Mouse (Mus musculus) heart, postnatal 0 days (tissue): ENCODE measurements around the gene Ccdc62. TPM values are rescaled to one million over a fixed set of nuclear protein-coding genes. Genes with fewer than 3 reads are reported as not detected.

Experiments
- ATAC-seq: fragments of 200-750 bp; cut with Nextera tagmentation; 2 replicates; pipeline ENCODE4 v1.8.0; 2017; ENCODE audit warnings: low read depth, moderate number of reproducible peaks, moderate library complexity; ENCODE audit not compliant: insufficient read depth
- DNase-seq: peaks from one replicate; pipeline ENCODE4 v3.0.0-alpha.2; 2016; ENCODE audit warnings: low spot score
- H3K27ac ChIP-seq: fragments of 300-500 bp; sonication (generic); 2 replicates; pipeline ENCODE4 v1.5.1; 2014; ENCODE audit warnings: low read depth, mild to moderate bottlenecking
- H3K27me3 ChIP-seq: fragments of 300-500 bp; sonication (generic); 2 replicates; pipeline ENCODE4 v1.6.1; 2014; ENCODE audit warnings: low read length, mixed read lengths; ENCODE audit not compliant: control insufficient read depth, insufficient read depth
- H3K36me3 ChIP-seq: fragments of 300-500 bp; sonication (generic); replicated peaks from 2 replicates; pipeline ENCODE4 v1.6.1; 2014; ENCODE audit warnings: low read length, mixed read lengths; ENCODE audit not compliant: control insufficient read depth, insufficient read depth
- H3K4me1 ChIP-seq: fragments of 300-500 bp; sonication (generic); 2 replicates; pipeline ENCODE4 v1.6.1; 2014; ENCODE audit warnings: antibody characterized with exemption; ENCODE audit not compliant: control insufficient read depth, insufficient read depth
- H3K4me2 ChIP-seq: fragments of 300-500 bp; sonication (generic); 2 replicates; pipeline ENCODE4 v1.6.1; 2014; ENCODE audit warnings: low read depth, mild to moderate bottlenecking, low read length, moderate library complexity
- H3K4me3 ChIP-seq: fragments of 300-500 bp; sonication (generic); 2 replicates; pipeline ENCODE4 v1.5.1; 2014; ENCODE audit warnings: low read depth, low read length
- H3K9ac ChIP-seq: fragments of 300-500 bp; sonication (generic); replicated peaks from 2 replicates; pipeline ENCODE4 v1.6.1; 2014; ENCODE audit warnings: low read depth, low read length, mixed read lengths
- H3K9me3 ChIP-seq: fragments of 300-500 bp; sonication (generic); replicated peaks from 2 replicates; pipeline ENCODE4 v1.6.1; 2016; ENCODE audit warnings: low read length; ENCODE audit not compliant: control insufficient read depth
- CTCF ChIP-seq: IDR thresholded peaks from 2 replicates; pipeline ENCODE4 v1.5.1; 2016; ENCODE audit warnings: antibody characterized with exemption, control low read depth, low read depth
- EP300 ChIP-seq: IDR thresholded peaks from 2 replicates; pipeline ENCODE4 v1.6.1; 2016; ENCODE audit warnings: antibody characterized with exemption, low read depth
- WGBS: fragments of 180-500 bp; shearing (Covaris S2); extraction: QIAGEN DNeasy Blood & Tissue Kit; methylation state at CpG from one replicate; pipeline ENCODE4 v1.1.7; 2014; 5-methylcytosine and 5-hydroxymethylcytosine counted together
- microRNA-seq: library from miRNA; unstranded; fragments of <30 nt; microRNA quantifications from one replicate; pipeline ENCODE4, GENCODE M21; 2016
- polyA plus RNA-seq: library from polyadenylated mRNA; unstranded; fragments of >200 nt; fragmentation: Nextera tagmentation; extraction: Ambion mirVana; gene quantifications from 2 replicates; pipeline ENCODE4 v1.2.1, GENCODE M21; 2015
- total RNA-seq: library from RNA; depleted of rRNA; stranded (reverse); fragments of >200 nt; gene quantifications from 2 replicates; pipeline ENCODE4 v1.2.3, GENCODE M21; 2014; ENCODE audit warnings: low replicate concordance; rRNA removed

Gene Ccdc62
- total and polyA plus RNA-seq, 2 experiments from 2014 or later: 5.8 to 11.5 TPM

DNA sequence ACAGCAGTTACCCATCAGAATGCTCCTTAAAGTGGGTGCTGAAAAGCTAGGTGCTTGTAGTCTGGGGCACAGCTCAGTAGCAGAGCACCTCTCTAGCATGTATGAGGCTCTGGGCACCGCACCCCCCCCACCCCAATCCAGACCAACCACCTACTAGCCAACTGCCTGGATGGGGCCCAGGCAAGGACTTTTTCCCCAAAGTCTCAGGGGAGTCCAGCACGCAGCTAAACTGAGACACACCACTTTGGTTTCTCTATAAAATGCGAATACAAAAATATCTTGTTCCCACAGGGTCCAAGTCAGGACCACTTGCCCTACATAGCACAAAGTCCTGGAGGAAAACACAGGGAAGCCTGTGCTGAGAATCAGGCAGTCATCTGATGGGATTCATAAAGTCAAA is 83.7 kb downstream of the Ccdc62 start:
- peak overlapping the region; percentile 30; the same call in 1 of the 2 replicates for H3K4me3 ChIP-seq
- H3K9ac ChIP-seq: peak overlapping the region; percentile 42
- H3K9me3 ChIP-seq: no peaks in the 10 kb centered on the region
- no peak for DNase-seq
- H3K4me1 ChIP-seq: peaks cover 91% of the 10 kb centered on the region
- H3K27me3 ChIP-seq: no peaks in the 10 kb centered on the region
- ATAC-seq: no peak
- TF ChIP-seq EP300 (no peak), CTCF (no peak)
- peaks cover under 1% of the 10 kb centered on the region; the same call in 1 of the 2 replicates for H3K36me3 ChIP-seq
- 36% methylated on average over 3 of the region's 3 CpGs for WGBS
- H3K4me2 ChIP-seq: peak overlapping the region; percentile 58
- H3K27ac ChIP-seq: peak overlapping the region; percentile 92

DNA sequence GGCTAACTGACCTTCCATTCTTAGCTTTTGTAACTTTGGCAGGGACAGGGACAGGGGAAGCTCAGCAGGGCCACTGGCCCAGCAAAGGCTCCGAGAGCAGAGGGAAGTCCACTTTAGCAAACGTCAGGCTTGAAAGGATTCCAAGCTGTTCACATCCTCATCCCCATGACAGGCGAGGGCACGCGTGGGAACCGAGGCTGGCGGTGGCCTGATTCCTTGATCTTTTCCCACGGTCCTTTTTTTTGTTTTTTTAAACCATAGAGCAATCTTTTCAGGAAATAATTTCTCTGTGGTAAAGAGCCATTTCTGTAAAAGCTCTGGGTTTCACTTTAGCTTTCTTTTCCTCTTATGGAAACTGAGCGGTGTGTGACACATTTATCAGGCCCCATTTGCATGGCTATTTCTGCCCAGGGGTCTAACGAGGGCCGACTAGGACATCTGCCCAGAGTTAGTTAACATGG is 84.3 kb downstream of the Ccdc62 start:
- Histone ChIP-seq H3K9me3 (no peaks in the 10 kb centered on the region), H3K4me2 (peak overlapping the region; percentile 58), H3K9ac (peak overlapping the region; percentile 42; the same call in 1 of the 2 replicates), H3K4me3 (peak overlapping the region; percentile 30), H3K36me3 (no peaks in the 10 kb centered on the region), H3K27ac (peak overlapping the region; percentile 92), H3K4me1 (peaks cover 95% of the 10 kb centered on the region), H3K27me3 (no peaks in the 10 kb centered on the region)
- 4% methylated on average over 11 of the region's 11 CpGs for WGBS
- no peak for ATAC-seq
- TF ChIP-seq CTCF: no peak
- no peak for TF ChIP-seq EP300
- peak; percentile 60 for DNase-seq

DNA sequence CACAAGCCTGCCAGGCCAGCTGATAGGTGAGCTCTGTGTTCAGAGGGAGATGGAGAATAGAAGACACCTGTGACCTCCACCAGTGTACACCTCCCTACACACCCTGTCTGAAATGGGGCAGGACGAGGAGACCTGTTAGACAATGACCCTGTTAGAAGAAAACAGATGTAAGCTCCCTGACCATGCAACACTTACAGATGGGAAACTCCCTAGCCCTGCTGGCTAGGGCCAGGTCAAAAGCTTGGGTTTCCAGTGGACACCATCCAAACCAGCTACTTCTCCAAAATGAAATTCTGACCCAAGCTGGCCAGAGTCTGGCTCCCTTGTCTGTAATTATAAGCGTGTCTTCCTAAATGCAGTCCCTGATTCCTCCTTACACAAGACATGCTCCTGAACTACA is 85.2 kb downstream of the Ccdc62 start:
- no peak for ATAC-seq
- Histone ChIP-seq H3K4me3 (no peak overlapping the region), H3K9me3 (no peaks in the 10 kb centered on the region), H3K27me3 (no peaks in the 10 kb centered on the region), H3K9ac (no peak overlapping the region), H3K4me1 (peaks cover 93% of the 10 kb centered on the region), H3K4me2 (no peak overlapping the region), H3K36me3 (no peaks in the 10 kb centered on the region), H3K27ac (peak overlapping the region; percentile 71)
- TF ChIP-seq EP300: no peak
- no peak for TF ChIP-seq CTCF
- no peak for DNase-seq
- WGBS: 61% methylated on average over 2 of the region's 2 CpGs

- Histone ChIP-seq H3K4me3 (no peak overlapping the region), H3K4me1 (peaks cover 87% of the 10 kb centered on the region), H3K4me2 (no peak overlapping the region), H3K27ac (peak overlapping the region; percentile 71), H3K9ac (no peak overlapping the region), H3K36me3 (no peaks in the 10 kb centered on the region), H3K9me3 (no peaks in the 10 kb centered on the region), H3K27me3 (no peaks in the 10 kb centered on the region)
- DNase-seq (no peak), ATAC-seq (no peak; the same call in 1 of the 2 replicates)
- WGBS: 51% methylated on average over 7 of the region's 7 CpGs
- TF ChIP-seq CTCF (no peak), EP300 (no peak)
These were observed 85.9 kb downstream of the Ccdc62 start for GRCm38 (mm10) chr5:124016291-124016821.

- peaks cover 75% of the 10 kb centered on the region for H3K4me1 ChIP-seq
- no peak overlapping the region for H3K4me3 ChIP-seq
- no peaks in the 10 kb centered on the region for H3K27me3 ChIP-seq
- H3K9ac ChIP-seq: 0 out of 2 replicates have a peak overlapping the region, but pooled peaks have one; percentile 22
- H3K9me3 ChIP-seq: no peaks in the 10 kb centered on the region
- WGBS: 28% methylated on average over 9 of the region's 9 CpGs
- no peak for ATAC-seq
- H3K4me2 ChIP-seq: 0 out of 2 replicates have a peak overlapping the region, but pooled peaks have one; percentile 14
- H3K36me3 ChIP-seq: no peaks in the 10 kb centered on the region
- TF ChIP-seq EP300 (no peak), CTCF (no peak)
- DNase-seq: no peak
- peak overlapping the region; percentile 44 for H3K27ac ChIP-seq
These were observed 87.5 kb downstream of the Ccdc62 start for GRCm38 (mm10) chr5:124017941-124018340.

GRCm38 (mm10) chr5:124018651-124019050 is 88.2 kb downstream of the Ccdc62 start:
- no peak overlapping the region for H3K27ac ChIP-seq
- H3K4me2 ChIP-seq: no peak overlapping the region
- no peak for ATAC-seq
- H3K27me3 ChIP-seq: no peaks in the 10 kb centered on the region
- no peaks in the 10 kb centered on the region for H3K9me3 ChIP-seq
- 76% methylated on average over 9 of the region's 9 CpGs for WGBS
- DNase-seq: no peak
- peaks cover 68% of the 10 kb centered on the region for H3K4me1 ChIP-seq
- H3K9ac ChIP-seq: no peak overlapping the region
- TF ChIP-seq CTCF: no peak
- TF ChIP-seq EP300: no peak
- no peak overlapping the region for H3K4me3 ChIP-seq
- no peaks in the 10 kb centered on the region for H3K36me3 ChIP-seq

Small RNAs within 50 kb of the gene (microRNA-seq; reads per million reads assigned to microRNA genes)
- gene Mir7032: 1.2 reads per million

Other genes starting within 250 kb of the Ccdc62 start
- 65.2 and 70.0 TPM in 2 replicates for gene Clip1, start 246.1 kb upstream of the Ccdc62 start, total RNA-seq
- 41.4 and 44.1 TPM in 2 replicates for gene Clip1, start 246.1 kb upstream of the Ccdc62 start, polyA plus RNA-seq
- gene Zcchc8, start 209.6 kb upstream of the Ccdc62 start, total RNA-seq: 11.8 and 30.8 TPM in 2 replicates
- gene Zcchc8, start 209.6 kb upstream of the Ccdc62 start, polyA plus RNA-seq: 31.3 and 31.8 TPM in 2 replicates
- gene Rsrc2, start 181.3 kb upstream of the Ccdc62 start, total RNA-seq: 19.5 and 19.9 TPM in 2 replicates
- gene Rsrc2, start 181.3 kb upstream of the Ccdc62 start, polyA plus RNA-seq: 72.7 and 76.5 TPM in 2 replicates
- gene Kntc1, start 181.0 kb upstream of the Ccdc62 start, total RNA-seq: 15.6 and 17.5 TPM in 2 replicates
- 3.8 and 3.9 TPM in 2 replicates for gene Kntc1, start 181.0 kb upstream of the Ccdc62 start, polyA plus RNA-seq
- not detected in 2 replicates for gene Hcar2, start 65.2 kb upstream of the Ccdc62 start, total RNA-seq
- gene Hcar2, start 65.2 kb upstream of the Ccdc62 start, polyA plus RNA-seq: 0.14 TPM in 1 of 2 replicates, not detected in the other
- gene Hcar1, start 50.7 kb upstream of the Ccdc62 start, total RNA-seq: 5.3 TPM in 1 of 2 replicates, not detected in the other
- gene Hcar1, start 50.7 kb upstream of the Ccdc62 start, polyA plus RNA-seq: 0.18 and 0.19 TPM in 2 replicates
- 5.4 and 5.9 TPM in 2 replicates for gene Denr, start 23.5 kb upstream of the Ccdc62 start, total RNA-seq
- 110 and 112 TPM in 2 replicates for gene Denr, start 23.5 kb upstream of the Ccdc62 start, polyA plus RNA-seq
- gene Gm43518, start 3.3 kb upstream of the Ccdc62 start, total RNA-seq: not detected in 2 replicates
- 1.6 and 1.8 TPM in 2 replicates for gene Gm43518, start 3.3 kb upstream of the Ccdc62 start, polyA plus RNA-seq
- 16.3 and 29.2 TPM in 2 replicates for gene Hip1r, start 42.9 kb downstream of the Ccdc62 start, total RNA-seq
- gene Hip1r, start 42.9 kb downstream of the Ccdc62 start, polyA plus RNA-seq: 9.3 and 11.9 TPM in 2 replicates
- 51.4 and 59.6 TPM in 2 replicates for gene Vps37b, start 101.6 kb downstream of the Ccdc62 start, total RNA-seq
- 44.5 and 55.7 TPM in 2 replicates for gene Vps37b, start 101.6 kb downstream of the Ccdc62 start, polyA plus RNA-seq
- 1.8 and 5.4 TPM in 2 replicates for gene Abcb9, start 165.1 kb downstream of the Ccdc62 start, total RNA-seq
- gene Abcb9, start 165.1 kb downstream of the Ccdc62 start, polyA plus RNA-seq: 2.3 and 3.0 TPM in 2 replicates
- gene Ogfod2, start 181.6 kb downstream of the Ccdc62 start, total RNA-seq: 37.6 and 55.1 TPM in 2 replicates
- gene Ogfod2, start 181.6 kb downstream of the Ccdc62 start, polyA plus RNA-seq: 19.0 and 19.3 TPM in 2 replicates
- 12.2 and 18.0 TPM in 2 replicates for gene Arl6ip4, start 185.4 kb downstream of the Ccdc62 start, total RNA-seq
- 70.7 and 76.9 TPM in 2 replicates for gene Arl6ip4, start 185.4 kb downstream of the Ccdc62 start, polyA plus RNA-seq